Mouse (Mus musculus) left cerebral cortex, postnatal 10 days (tissue): ENCODE measurements around the gene Sbds. TPM values are rescaled to one million over a fixed set of nuclear protein-coding genes. Genes with fewer than 3 reads are reported as not detected.
"Not testable (repeated sequence)": the region's sequence is repeated elsewhere in the genome, so short reads cannot be mapped to it uniquely, and the experiment has no call there.

Experiments used
- DNase-seq, 2 experiments: peaks; one replicate each; pipeline ENCODE4 v3.0.0; 2021 to 2022; ENCODE audit warnings: low spot score in 2 of 2, mixed read lengths in 1 of 2; ENCODE audit errors: extremely low spot score in 1 of 2
- intact Hi-C: fragments of 180-260 bp; cut with DNase I; formaldehyde crosslinking; loops from one replicate; pipeline ENCODE4 v1.15.1; 2025
- total RNA-seq, 2 experiments: library from RNA; stranded (reverse); gene quantifications; 2 replicates each; pipeline ENCODE4 v1.2.3; 2021

The Sbds gene
- total RNA-seq, 2 experiments from 2014 or later = 45.8 to 48.7 TPM

GRCm38 (mm10) chr5:130264433-130265005 is 9.2 kb upstream of the Sbds start:
- DNase-seq = no peak
- intact Hi-C loops = no loop called here

GRCm38 (mm10) chr5:130263454-130263853 is 8.1 kb upstream of the Sbds start:
- no peak for DNase-seq
- intact Hi-C loops = no loop called here

GRCm38 (mm10) chr5:130257303-130257702 is 2.0 kb upstream of the Sbds start:
- no peak for DNase-seq
- intact Hi-C loops = no loop called here

- intact Hi-C loops = no loop called here
Measured at GRCm38 (mm10) chr5:130256678-130257271, 1.4 kb upstream of the Sbds start.

GRCm38 (mm10) chr5:130255799-130256525 is 632 bp upstream of the Sbds start:
- intact Hi-C loops, DNase-seq: not testable (repeated sequence)

More at GRCm38 (mm10) chr5:130256678-130257271, 1.4 kb upstream of the Sbds start:
- DNase-seq = peak; percentile 96

GRCm38 (mm10) chr5:130254164-130255016 is 940 bp downstream of the Sbds start:
- DNase-seq = no peak

GRCm38 (mm10) chr5:130247823-130248222 is 7.5 kb downstream of the Sbds start:
- intact Hi-C loops = no loop called here
- no peak for DNase-seq

More at GRCm38 (mm10) chr5:130254164-130255016, 940 bp downstream of the Sbds start:
- intact Hi-C loops = no loop called here

GRCm38 (mm10) chr5:130241426-130241825 is 13.9 kb downstream of the Sbds start:
- DNase-seq = no peak
- intact Hi-C loops = no loop called here

- no peak for DNase-seq
- intact Hi-C loops = no loop called here
Measured at GRCm38 (mm10) chr5:130239856-130240255, 15.5 kb downstream of the Sbds start.

GRCm38 (mm10) chr5:130239236-130239635 is 16.1 kb downstream of the Sbds start:
- DNase-seq = no peak
- intact Hi-C loops = no loop called here

GRCm38 (mm10) chr5:130236302-130236701 is 19.0 kb downstream of the Sbds start:
- intact Hi-C loops = loop anchor here (2.0 kb wide), 1 partner anchor 14 kb away; no protein-coding TSS in a partner anchor

GRCm38 (mm10) chr5:130228120-130228519 is 27.2 kb downstream of the Sbds start:
- no peak for DNase-seq
- intact Hi-C loops = no loop called here

More at GRCm38 (mm10) chr5:130236302-130236701, 19.0 kb downstream of the Sbds start:
- DNase-seq = no peak

GRCm38 (mm10) chr5:130226790-130227189 is 28.5 kb downstream of the Sbds start:
- intact Hi-C loops = no loop called here
- no peak for DNase-seq

GRCm38 (mm10) chr5:130222146-130223004 is 33.0 kb downstream of the Sbds start:
- intact Hi-C loops = no loop called here
- peak; percentile 90 to 96 for DNase-seq

- intact Hi-C loops = no loop called here
- DNase-seq = peak in 1 of 2 experiments; percentile 13
Measured at GRCm38 (mm10) chr5:130221760-130222145, 33.6 kb downstream of the Sbds start.

GRCm38 (mm10) chr5:130221316-130221715 is 34.0 kb downstream of the Sbds start:
- intact Hi-C loops = no loop called here
- no peak for DNase-seq

- DNase-seq = no peak
- intact Hi-C loops = loop anchor here (5.0 kb wide), 1 partner anchor 36 kb away; no protein-coding TSS in a partner anchor
Measured at GRCm38 (mm10) chr5:130218336-130218735, 37.0 kb downstream of the Sbds start.

GRCm38 (mm10) chr5:130217406-130217805 is 37.9 kb downstream of the Sbds start:
- no peak for DNase-seq
- intact Hi-C loops = loop anchor here (5.0 kb wide), 1 partner anchor 35 kb away; no protein-coding TSS in a partner anchor
